Mouse (Mus musculus): ENCODE data around the gene Atp6v1c2.

Gene Atp6v1c2

GRCm38 (mm10) chr12:17329259-17329658, at the start of gene Atp6v1c2:
Atp6v1c2 (minus strand) TSS chr12:17329359.
- DNase-seq (ENCODE audit: low read depth in 1 of 2, low spot score in 2 of 2) = no peak

GRCm38 (mm10) chr12:17376521-17376920, 47.4 kb upstream of the Atp6v1c2 start:
- no peak for DNase-seq (ENCODE audit: low read depth in 1 of 2, low spot score in 2 of 2)

- no peak for DNase-seq (ENCODE audit: low read depth in 1 of 2, low spot score in 2 of 2)
These were observed 46.1 kb upstream of the Atp6v1c2 start for GRCm38 (mm10) chr12:17375243-17375642.

- no peak for DNase-seq (ENCODE audit: low read depth in 1 of 2, low spot score in 2 of 2)
These were observed 44.4 kb upstream of the Atp6v1c2 start for GRCm38 (mm10) chr12:17373470-17373975.

- DNase-seq (ENCODE audit: low read depth in 1 of 2, low spot score in 2 of 2) = no peak
These were observed 43.5 kb upstream of the Atp6v1c2 start for GRCm38 (mm10) chr12:17372696-17373095.

GRCm38 (mm10) chr12:17371589-17372235, 42.6 kb upstream of the Atp6v1c2 start:
- DNase-seq (ENCODE audit: low read depth in 1 of 2, low spot score in 2 of 2) = no peak

- DNase-seq (ENCODE audit: low read depth in 1 of 2, low spot score in 2 of 2) = no peak
These were observed 40.6 kb upstream of the Atp6v1c2 start for GRCm38 (mm10) chr12:17369551-17370325.

GRCm38 (mm10) chr12:17369111-17369510, 40.0 kb upstream of the Atp6v1c2 start:
- no peak for DNase-seq (ENCODE audit: low read depth in 1 of 2, low spot score in 2 of 2)

GRCm38 (mm10) chr12:17366981-17367380, 37.8 kb upstream of the Atp6v1c2 start:
- DNase-seq (ENCODE audit: low read depth in 1 of 2, low spot score in 2 of 2) = no peak

GRCm38 (mm10) chr12:17362316-17362715, 33.2 kb upstream of the Atp6v1c2 start:
- DNase-seq (ENCODE audit: low read depth in 1 of 2, low spot score in 2 of 2) = no peak

- no peak for DNase-seq (ENCODE audit: low read depth in 1 of 2, low spot score in 2 of 2)
These were observed 31.5 kb upstream of the Atp6v1c2 start for GRCm38 (mm10) chr12:17360650-17361049.

GRCm38 (mm10) chr12:17360104-17360503, 30.9 kb upstream of the Atp6v1c2 start:
- no peak for DNase-seq (ENCODE audit: low read depth in 1 of 2, low spot score in 2 of 2)

GRCm38 (mm10) chr12:17358981-17359380, 29.8 kb upstream of the Atp6v1c2 start:
- DNase-seq (ENCODE audit: low read depth in 1 of 2, low spot score in 2 of 2) = no peak

- no peak for DNase-seq (ENCODE audit: low read depth in 1 of 2, low spot score in 2 of 2)
These were observed 28.6 kb upstream of the Atp6v1c2 start for GRCm38 (mm10) chr12:17357795-17358194.

GRCm38 (mm10) chr12:17356853-17357252, 27.7 kb upstream of the Atp6v1c2 start:
- DNase-seq (ENCODE audit: low read depth in 1 of 2, low spot score in 2 of 2) = no peak

- DNase-seq (ENCODE audit: low read depth in 1 of 2, low spot score in 2 of 2) = no peak
These were observed 20.9 kb upstream of the Atp6v1c2 start for GRCm38 (mm10) chr12:17350106-17350505.

GRCm38 (mm10) chr12:17348048-17349036, 19.2 kb upstream of the Atp6v1c2 start, which contains the start of gene Nol10:
Nol10 (plus strand) TSS chr12:17348458.
- DNase-seq (ENCODE audit: low read depth in 1 of 2, low spot score in 2 of 2) = peak; percentile 58 to 79

- no peak for DNase-seq (ENCODE audit: low read depth in 1 of 2, low spot score in 2 of 2)
These were observed 18.3 kb upstream of the Atp6v1c2 start for GRCm38 (mm10) chr12:17347327-17348047.

- DNase-seq (ENCODE audit: low read depth in 1 of 2, low spot score in 2 of 2) = no peak
These were observed 10.2 kb upstream of the Atp6v1c2 start for GRCm38 (mm10) chr12:17339114-17339905.

GRCm38 (mm10) chr12:17338338-17338737, 9.2 kb upstream of the Atp6v1c2 start:
- no peak for DNase-seq (ENCODE audit: low read depth in 1 of 2, low spot score in 2 of 2)
